Mouse (Mus musculus) kidney, postnatal 14 days (tissue): ENCODE results near the gene Tcl1b4.
A peak's percentile ranks its signal among the peaks of the same experiment; 100 is the strongest.
"Not testable (repeated sequence)": the region's sequence is repeated elsewhere in the genome, so short reads cannot be mapped to it uniquely, and the experiment has no call there.

Experiments
- DNase-seq: peaks from one replicate; pipeline ENCODE4 v3.0.0; 2022; ENCODE audit warnings: mixed read lengths

The Tcl1b4 gene

DNA sequence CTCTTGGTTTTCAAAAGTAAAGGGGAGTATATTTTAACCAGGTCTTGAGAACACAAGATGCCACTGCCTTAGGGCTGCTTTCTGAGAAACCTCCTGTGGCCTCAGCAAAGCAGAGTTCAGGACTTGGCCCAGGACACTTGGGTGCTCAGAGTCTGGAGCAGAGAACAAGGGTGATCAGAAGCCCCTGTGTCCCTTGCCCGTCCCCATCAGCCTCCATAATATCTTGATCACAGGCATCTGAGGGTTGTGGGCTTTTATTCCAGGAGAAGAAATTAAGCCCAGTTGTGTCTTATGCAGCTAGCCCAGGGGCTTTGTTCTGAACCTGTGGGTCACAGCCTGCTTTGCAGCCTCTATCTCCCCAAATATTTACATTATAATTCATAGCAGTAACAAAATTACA is at the start of gene Tcl1b4:
Tcl1b4 (plus strand) TSS at position 301 of the 400 bp plus-strand sequence.
- DNase-seq, result not testable (repeated sequence)

GRCm38 (mm10) chr12:105155286-105155685 is 46.5 kb upstream of the Tcl1b4 start:
- DNase-seq, result not testable (repeated sequence)

DNA sequence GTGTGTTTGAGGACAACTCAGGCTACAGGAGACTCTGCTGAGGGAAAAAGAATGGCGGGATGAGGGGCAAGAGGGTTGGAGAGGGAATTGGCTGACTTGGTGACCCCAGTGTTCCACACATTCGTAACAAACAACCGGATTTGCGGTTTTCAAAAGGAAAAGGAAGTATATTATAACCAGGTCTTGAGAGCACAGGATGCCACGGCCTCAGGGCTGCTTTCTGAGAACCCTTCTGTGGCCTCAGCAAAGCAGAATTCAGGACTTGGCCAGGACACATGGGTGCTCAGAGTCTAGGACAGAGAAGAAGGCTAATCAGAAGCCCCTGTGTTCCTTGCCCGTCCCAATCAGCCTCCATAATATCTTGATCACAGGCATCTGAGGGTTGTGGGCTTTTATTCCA is 42.9 kb upstream of the Tcl1b4 start:
- no peak for DNase-seq

DNA sequence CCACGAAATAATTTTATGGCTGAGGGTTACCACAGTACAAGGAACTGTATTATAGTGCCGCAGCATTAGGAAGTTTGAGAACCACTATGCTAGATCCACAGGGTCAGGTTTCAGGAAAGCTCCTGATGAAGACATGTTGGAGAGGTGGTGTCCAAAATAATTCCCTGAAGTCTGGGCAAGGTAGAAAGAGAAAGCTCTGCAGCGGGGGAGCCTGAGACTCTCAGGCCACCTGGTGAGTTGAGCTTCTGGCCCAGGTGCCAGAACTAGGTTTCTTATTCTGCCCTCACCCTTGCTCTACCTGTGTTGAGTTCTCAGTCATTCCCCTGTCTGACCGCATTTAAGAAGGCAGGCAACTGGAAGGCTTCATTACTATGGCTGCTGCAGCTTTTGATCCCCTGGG is 42.4 kb upstream of the Tcl1b4 start, which contains the start of gene Tcl1b1:
Tcl1b1 (plus strand) TSS at position 301 of the 400 bp plus-strand sequence.
- DNase-seq, result no peak

- no peak for DNase-seq
These were observed 35.0 kb upstream of the Tcl1b4 start for GRCm38 (mm10) chr12:105166734-105167133.

DNA sequence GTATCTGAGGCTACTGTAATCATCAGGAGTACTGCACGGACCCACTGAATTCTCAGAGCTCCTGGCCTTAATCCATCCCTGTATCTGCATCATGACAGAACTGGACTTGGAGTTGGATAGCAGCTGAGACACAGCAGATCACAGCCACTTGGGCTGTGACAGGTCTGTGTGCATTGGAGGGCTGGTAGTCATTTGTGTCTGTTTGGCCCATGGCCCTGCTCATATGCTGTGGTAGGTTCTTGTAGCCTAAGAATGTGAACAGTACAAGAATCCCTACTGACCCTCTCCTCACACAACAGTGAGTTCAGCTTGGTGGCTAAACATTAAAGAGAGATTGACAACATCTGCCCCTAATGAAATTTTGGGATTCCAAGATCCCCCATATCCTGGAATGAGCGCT is 28.4 kb upstream of the Tcl1b4 start:
- no peak for DNase-seq

- DNase-seq, result peak; percentile 47
These were observed 27.4 kb upstream of the Tcl1b4 start for GRCm38 (mm10) chr12:105174318-105174717.

GRCm38 (mm10) chr12:105176044-105176443 is 25.7 kb upstream of the Tcl1b4 start, which contains the start of gene Tcl1b5:
TSS of gene Tcl1b5 (plus strand) at chr12:105176344.
- not testable (repeated sequence) for DNase-seq

- DNase-seq, result not testable (repeated sequence)
These were observed 20.6 kb upstream of the Tcl1b4 start for GRCm38 (mm10) chr12:105181040-105181644.

- peak; percentile 4 for DNase-seq
These were observed 12.8 kb upstream of the Tcl1b4 start for GRCm38 (mm10) chr12:105188980-105189379.

DNA sequence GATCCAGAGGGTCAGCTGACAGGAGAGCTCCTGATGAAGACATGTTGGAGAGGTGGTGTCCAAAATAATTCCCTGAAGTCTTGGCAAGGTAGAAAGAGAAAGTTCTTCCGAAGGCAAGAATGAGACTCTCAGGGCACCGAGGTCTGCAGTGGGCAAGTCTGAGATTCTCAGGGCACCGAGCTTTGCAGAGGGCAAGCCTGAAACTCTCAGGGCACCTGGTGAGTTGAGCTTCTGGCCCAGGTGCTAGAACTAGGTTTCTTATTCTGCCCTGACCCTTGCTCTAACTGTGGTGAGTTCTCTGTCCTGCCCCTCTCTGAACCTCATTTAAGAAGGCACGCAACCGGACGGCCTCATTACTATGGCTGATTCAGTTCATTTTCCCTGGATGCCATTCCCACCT is 11.0 kb upstream of the Tcl1b4 start, which contains the start of gene Tcl1b3:
Tcl1b3 (plus strand) TSS at position 301 of the 400 bp plus-strand sequence.
- not testable (repeated sequence) for DNase-seq

DNA sequence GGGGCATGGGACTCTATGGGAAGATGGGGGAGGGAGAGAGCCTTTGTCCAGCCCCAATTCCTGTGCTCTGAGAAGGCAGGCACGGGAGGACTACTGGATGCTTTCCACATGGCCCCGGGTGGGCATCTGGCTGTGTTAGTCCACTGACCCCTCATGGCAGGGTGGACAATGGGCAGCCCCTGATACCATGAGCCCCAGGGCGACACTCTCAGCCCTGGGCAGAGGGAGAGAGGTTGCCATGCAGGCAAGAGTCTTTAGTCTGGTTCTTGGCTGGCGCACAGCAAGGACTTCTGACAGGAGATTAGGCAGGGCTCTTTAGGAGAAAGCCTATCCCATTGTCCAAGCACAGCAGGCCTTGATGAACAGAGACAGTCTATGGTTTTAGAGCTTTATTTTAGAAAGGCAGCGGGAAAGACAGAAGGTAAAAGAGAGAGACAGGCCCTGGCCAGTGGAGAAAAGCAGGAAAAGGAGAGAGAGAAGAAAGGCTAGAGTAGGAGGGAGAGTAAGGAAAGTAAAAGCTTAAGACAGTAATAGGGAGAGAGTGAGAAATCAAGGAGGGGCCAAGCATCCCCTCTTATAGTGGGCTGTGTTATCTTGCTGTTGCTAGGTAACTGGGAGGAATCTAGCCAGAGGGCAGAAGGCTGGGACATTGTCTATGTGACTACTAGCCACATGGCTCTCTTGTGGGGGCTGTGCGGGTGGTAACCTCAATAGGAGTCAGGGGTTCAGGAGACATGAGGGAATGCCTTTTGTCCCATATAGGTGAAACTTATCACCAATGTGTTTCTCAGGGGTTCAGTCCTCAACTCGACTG is 1.9 kb upstream of the Tcl1b4 start:
- DNase-seq, result not testable (repeated sequence)

DNA sequence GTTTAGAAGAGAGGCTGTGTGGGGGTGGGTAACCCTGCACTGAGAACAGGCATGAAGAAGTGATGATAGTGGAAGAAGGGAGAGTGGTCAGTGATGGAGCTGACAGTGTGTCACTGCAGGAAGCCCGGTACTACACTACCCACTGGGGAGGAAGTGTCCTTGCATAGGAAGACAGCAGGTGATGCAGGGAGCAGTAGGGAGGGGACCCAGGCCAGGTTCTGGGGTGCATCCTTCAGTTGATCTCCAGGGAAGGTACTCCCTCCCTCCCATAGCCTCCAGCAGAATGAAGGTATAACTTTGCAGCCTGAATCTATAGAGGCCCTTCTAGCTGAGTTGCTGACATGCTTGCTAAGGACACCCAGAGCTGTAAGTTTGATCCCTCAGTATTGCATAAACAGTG is 5.3 kb downstream of the Tcl1b4 start:
- DNase-seq, result no peak

- no peak for DNase-seq
These were observed 6.7 kb downstream of the Tcl1b4 start for GRCm38 (mm10) chr12:105208441-105208840.

DNA sequence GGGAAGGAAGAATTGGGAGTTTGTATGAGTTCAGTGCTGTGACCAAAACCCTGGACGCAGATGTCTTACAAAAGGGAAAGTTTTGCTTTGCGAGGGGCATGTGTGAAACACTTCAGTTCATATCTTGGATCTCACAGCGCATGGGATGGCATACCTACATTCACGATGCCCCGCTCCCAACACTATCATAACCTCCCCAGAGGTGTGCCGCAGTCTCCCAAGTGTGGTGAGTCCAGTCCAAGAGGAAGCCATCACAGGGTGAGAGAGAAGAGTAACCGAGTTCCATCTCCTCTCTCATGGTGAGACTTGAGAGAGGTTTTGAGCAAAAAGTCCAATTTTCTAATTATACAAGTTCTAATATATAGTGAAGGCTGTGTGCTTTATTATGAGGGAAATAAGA is 7.5 kb downstream of the Tcl1b4 start:
- no peak for DNase-seq

DNA sequence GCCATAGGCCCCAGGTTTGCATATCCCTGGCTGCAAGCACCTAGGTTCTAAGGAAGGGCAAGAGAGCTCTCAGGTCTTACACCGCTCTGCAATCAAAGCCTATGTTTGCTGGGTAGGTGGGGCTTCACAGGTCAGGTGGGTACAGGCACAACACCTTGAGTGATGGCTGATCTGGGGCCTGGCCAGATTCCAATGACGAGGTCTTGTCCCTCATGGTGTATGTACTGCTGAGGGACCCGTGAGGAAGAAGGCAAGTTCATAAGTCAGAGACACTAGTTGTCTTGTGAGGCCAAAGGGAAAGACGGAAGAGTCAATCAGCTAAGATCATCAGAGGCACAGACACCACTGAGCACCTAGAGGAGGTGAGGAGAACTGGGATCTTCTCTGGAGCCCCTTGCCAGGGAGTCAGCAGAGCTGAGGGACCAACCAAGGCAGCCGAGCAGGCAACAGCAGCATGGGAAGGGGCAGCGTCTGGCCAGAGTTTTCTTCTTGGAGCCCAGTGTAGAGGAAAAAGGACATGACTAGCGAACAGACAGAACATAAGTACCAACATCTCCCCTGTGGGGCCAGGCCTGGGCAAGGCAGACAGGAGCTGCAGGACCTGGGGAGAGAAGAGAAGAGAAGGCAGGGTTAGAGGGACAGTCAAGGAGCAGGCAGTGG is 15.5 kb downstream of the Tcl1b4 start:
- DNase-seq, result no peak

DNA sequence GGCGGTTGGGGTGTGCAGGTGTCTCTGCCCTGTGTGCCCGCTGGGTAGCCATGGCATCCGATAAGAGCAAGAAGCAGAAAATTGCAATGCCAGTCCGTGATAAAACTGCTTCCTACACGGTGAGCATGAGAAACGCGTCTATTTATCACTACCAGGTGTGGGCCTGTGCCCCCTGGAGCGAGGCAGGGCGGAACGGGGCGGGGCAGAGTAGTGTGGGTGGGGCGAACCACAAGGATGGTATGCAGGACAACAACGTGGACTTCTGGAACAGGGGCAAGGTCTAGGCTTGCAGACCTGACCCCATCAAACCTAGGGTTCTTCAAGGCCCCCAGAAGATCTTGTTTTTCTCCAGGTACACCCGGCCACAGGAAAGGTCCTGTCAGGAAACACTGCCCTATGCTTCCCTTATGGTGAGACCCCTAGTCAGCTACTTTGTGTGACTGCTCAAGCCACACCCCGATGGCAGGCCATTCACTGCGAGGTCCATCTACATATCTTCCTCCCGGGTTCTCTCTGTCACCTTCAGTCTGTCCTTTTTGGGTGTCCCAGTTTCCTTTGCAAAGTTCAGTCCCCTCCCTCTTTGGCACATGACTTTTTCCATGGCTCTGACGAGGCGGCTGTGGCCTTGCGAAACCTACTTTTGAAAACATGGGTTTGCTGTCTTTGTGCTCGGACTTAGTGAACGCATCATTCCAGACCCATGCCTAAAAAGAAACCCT is 21.0 kb downstream of the Tcl1b4 start, which contains the start of gene Tcl1:
Tcl1 (minus strand) TSS at position 193 of the 719 bp plus-strand sequence.
- no peak for DNase-seq

DNA sequence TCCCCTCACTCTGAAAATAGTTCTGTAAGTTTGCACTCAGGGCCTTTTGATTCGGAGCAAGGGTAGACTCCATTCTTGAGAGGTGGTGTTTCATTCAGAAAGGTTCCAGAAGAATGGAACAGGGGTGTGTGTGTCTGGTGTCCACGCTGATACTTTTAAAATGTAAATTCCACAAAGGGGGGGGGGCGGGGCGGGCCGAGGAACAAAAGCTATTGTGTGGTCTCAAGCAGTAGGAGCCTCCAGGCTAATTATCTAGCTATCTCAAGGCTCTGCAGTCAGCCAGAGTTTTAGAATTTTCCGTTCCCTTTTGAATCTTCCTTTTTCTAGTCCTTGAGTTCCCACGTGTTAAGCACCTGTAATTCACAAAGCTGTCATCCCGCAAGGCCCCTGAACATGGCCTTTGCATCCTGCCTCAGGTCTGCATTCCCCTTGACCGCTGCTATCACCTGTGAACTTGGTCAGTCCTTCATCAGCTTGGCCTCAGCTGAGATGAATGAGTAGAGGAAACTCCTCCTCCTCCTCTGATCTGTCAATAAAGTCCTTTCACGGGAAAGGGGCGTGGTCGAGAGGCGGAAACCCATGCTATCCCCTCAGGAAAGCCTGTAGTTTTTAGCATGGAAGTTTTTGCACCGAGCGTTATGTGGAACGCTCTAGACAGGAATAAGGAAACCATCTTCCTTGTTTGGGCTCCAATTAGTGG is 23.0 kb downstream of the Tcl1b4 start:
- no peak for DNase-seq

- no peak for DNase-seq
These were observed 32.6 kb downstream of the Tcl1b4 start for GRCm38 (mm10) chr12:105234362-105234761.

DNA sequence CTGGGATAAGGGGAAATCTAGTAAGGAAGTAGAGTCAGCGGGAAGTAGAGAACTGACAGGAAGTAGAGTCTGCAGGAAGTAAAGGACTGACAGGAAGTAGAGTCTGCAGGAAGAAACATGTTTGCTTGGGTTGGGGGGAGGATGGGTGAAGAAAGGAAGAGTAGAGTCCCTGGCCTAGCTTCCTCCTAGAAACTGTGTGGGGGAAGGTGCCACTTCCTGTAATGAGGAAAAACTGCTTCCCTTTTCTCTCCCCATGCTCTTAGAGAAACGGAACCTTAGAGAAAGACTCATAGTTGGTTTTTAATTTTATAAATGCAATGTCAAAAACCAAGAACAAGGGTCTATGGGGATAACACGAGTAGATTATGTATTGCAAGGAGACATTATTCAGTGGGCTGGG is 33.3 kb downstream of the Tcl1b4 start:
- DNase-seq, result no peak

GRCm38 (mm10) chr12:105239060-105239459 is 37.3 kb downstream of the Tcl1b4 start:
- no peak for DNase-seq

GRCm38 (mm10) chr12:105248763-105249233 is 47.0 kb downstream of the Tcl1b4 start:
- DNase-seq, result peak; percentile 38
